Mouse (Mus musculus): Measurements from ENCODE around the gene Ifnl3. TPM values are rescaled to one million over a fixed set of nuclear protein-coding genes. Genes with fewer than 3 reads are reported as not detected.

Gene Ifnl3
- polyA plus RNA-seq, 1 experiment from 2014 or later: not detected

- peak within 1 kb of the TSS; percentile 54; the same call in 1 of the 2 replicates for H3K9ac ChIP-seq
- no peaks in the 10 kb centered on the region for H3K36me3 ChIP-seq
- H3K4me1 ChIP-seq: peaks cover 18% of the 10 kb centered on the region
- H3K27me3 ChIP-seq (replicated peaks): peaks cover 64% of the 10 kb centered on the region
- H3K4me2 ChIP-seq: peak within 1 kb of the TSS; percentile 62
- WGBS: 10% methylated on average over 5 of the region's 5 CpGs
- no peak within 1 kb of the TSS for H3K27ac ChIP-seq (replicated peaks)
- H3K9me3 ChIP-seq: no peaks in the 10 kb centered on the region
- ATAC-seq (ENCODE audit: extremely low read depth, insufficient number of reproducible peaks, low FRiP score, low TSS enrichment): no peak
- peak within 1 kb of the TSS; percentile 40 for H3K4me3 ChIP-seq
Measured at GRCm38 (mm10) chr7:28547154-28547553, 24.5 kb downstream of the Ifnl3 start, which contains the start of gene Nccrp1. Gene Nccrp1 (minus strand): TSS chr7:28547254.

GRCm38 (mm10) chr7:28547628-28548027 is 25.0 kb downstream of the Ifnl3 start:
- Histone ChIP-seq H3K4me1 (peaks cover 18% of the 10 kb centered on the region), H3K4me2 (no peak overlapping the region), H3K4me3 (no peak overlapping the region), H3K36me3 (no peaks in the 10 kb centered on the region), H3K9me3 (no peaks in the 10 kb centered on the region), H3K27me3 (replicated peaks) (peaks cover 62% of the 10 kb centered on the region), H3K27ac (replicated peaks) (no peak overlapping the region), H3K9ac (no peak overlapping the region)
- ATAC-seq (ENCODE audit: extremely low read depth, insufficient number of reproducible peaks, low FRiP score, low TSS enrichment): no peak
- 62% methylated on average over 7 of the region's 7 CpGs for WGBS

- 85% methylated on average over 6 of the region's 6 CpGs for WGBS
- H3K4me2 ChIP-seq: no peak overlapping the region
- H3K9me3 ChIP-seq: no peaks in the 10 kb centered on the region
- H3K27ac ChIP-seq (replicated peaks): no peak overlapping the region
- peaks cover 7% of the 10 kb centered on the region for H3K27me3 ChIP-seq (replicated peaks)
- H3K9ac ChIP-seq: no peak overlapping the region
- no peaks in the 10 kb centered on the region for H3K36me3 ChIP-seq
- no peak for ATAC-seq (ENCODE audit: extremely low read depth, insufficient number of reproducible peaks, low FRiP score, low TSS enrichment)
- peaks cover 22% of the 10 kb centered on the region for H3K4me1 ChIP-seq
- H3K4me3 ChIP-seq: no peak overlapping the region
Measured at GRCm38 (mm10) chr7:28553076-28553475, 30.4 kb downstream of the Ifnl3 start.

DNA sequence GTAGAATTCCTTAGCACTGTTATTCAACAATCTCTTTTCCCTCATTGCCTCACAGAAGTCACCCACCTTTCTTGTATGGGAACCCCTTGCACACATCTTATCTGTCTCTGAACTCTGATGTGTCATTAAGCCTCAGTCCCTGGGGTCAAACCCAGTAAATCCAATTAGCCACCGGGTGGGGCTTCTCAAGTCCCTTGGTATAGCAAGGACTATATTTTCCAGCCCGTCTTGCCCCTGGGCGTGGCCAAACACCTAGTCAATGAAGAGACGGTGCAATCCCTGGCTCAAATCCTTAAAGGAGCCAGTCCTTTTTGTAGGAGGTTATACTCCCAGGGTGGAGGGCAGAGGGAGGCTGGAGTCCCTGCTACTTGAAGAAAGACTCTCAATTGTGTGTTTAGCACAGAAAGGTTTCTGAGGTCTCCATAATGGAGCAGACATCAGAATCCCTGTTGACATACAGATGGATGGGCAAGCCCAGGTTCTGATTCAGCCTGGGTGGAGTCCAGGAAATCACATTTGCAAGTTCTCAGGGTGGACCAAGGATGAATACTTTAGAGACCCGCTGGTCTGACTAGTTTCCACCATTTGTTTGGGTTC is 33.4 kb downstream of the Ifnl3 start:
- WGBS: 15% methylated on average over 5 of the region's 5 CpGs
- Histone ChIP-seq H3K4me1 (peaks cover 32% of the 10 kb centered on the region), H3K27ac (replicated peaks) (no peak overlapping the region), H3K9ac (no peak overlapping the region), H3K4me2 (no peak overlapping the region), H3K27me3 (replicated peaks) (no peaks in the 10 kb centered on the region), H3K9me3 (no peaks in the 10 kb centered on the region), H3K4me3 (no peak overlapping the region), H3K36me3 (peaks cover 28% of the 10 kb centered on the region)
- ATAC-seq (ENCODE audit: extremely low read depth, insufficient number of reproducible peaks, low FRiP score, low TSS enrichment): no peak

- ATAC-seq (ENCODE audit: extremely low read depth, insufficient number of reproducible peaks, low FRiP score, low TSS enrichment): no peak
- no peaks in the 10 kb centered on the region for H3K9me3 ChIP-seq
Measured at GRCm38 (mm10) chr7:28557069-28557468, 34.4 kb downstream of the Ifnl3 start.

GRCm38 (mm10) chr7:28557708-28558107 is 35.1 kb downstream of the Ifnl3 start:
- Histone ChIP-seq H3K27me3 (replicated peaks) (no peaks in the 10 kb centered on the region), H3K27ac (replicated peaks) (no peak overlapping the region), H3K4me2 (no peak overlapping the region), H3K4me1 (peaks cover 32% of the 10 kb centered on the region), H3K4me3 (no peak overlapping the region), H3K9ac (peak overlapping the region; percentile 56; the same call in 1 of the 2 replicates), H3K36me3 (peaks cover 44% of the 10 kb centered on the region), H3K9me3 (no peaks in the 10 kb centered on the region)
- 29% methylated on average over 6 of the region's 6 CpGs for WGBS
- ATAC-seq (ENCODE audit: extremely low read depth, insufficient number of reproducible peaks, low FRiP score, low TSS enrichment): no peak

More at GRCm38 (mm10) chr7:28557069-28557468, 34.4 kb downstream of the Ifnl3 start:
- no peaks in the 10 kb centered on the region for H3K27me3 ChIP-seq (replicated peaks)
- H3K4me2 ChIP-seq: no peak overlapping the region
- peaks cover 38% of the 10 kb centered on the region for H3K36me3 ChIP-seq
- H3K9ac ChIP-seq: no peak overlapping the region
- WGBS: 64% methylated on average over 5 of the region's 5 CpGs
- no peak overlapping the region for H3K4me3 ChIP-seq
- no peak overlapping the region for H3K27ac ChIP-seq (replicated peaks)
- H3K4me1 ChIP-seq: peaks cover 32% of the 10 kb centered on the region

DNA sequence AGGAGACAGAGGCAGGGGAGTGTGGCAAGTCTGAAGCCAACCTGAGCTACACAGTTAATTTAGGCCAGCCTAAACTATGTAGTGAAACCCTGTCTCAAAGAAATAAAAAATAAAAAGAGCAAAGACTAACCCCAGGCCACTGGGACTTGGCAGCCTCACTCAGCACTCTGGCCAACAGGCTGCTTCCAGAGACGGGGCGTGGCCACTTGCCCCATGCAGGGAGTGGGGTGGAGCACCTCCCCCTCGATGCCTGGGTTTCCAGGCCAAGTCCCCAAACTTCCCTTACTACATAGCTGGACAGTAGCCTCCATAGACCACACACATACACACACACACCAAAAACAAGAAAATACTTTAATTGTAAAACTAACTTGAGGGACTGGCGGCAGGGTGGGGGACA is 35.9 kb downstream of the Ifnl3 start:
- H3K4me3 ChIP-seq: no peak overlapping the region
- peaks cover 32% of the 10 kb centered on the region for H3K4me1 ChIP-seq
- H3K9me3 ChIP-seq: no peaks in the 10 kb centered on the region
- H3K27ac ChIP-seq (replicated peaks): no peak overlapping the region
- 46% methylated on average over 4 of the region's 4 CpGs for WGBS
- H3K36me3 ChIP-seq: peaks cover 52% of the 10 kb centered on the region
- H3K9ac ChIP-seq: no peak overlapping the region
- no peaks in the 10 kb centered on the region for H3K27me3 ChIP-seq (replicated peaks)
- ATAC-seq (ENCODE audit: extremely low read depth, insufficient number of reproducible peaks, low FRiP score, low TSS enrichment): no peak
- H3K4me2 ChIP-seq: no peak overlapping the region

GRCm38 (mm10) chr7:28560856-28561255 is 38.2 kb downstream of the Ifnl3 start:
- ATAC-seq (ENCODE audit: extremely low read depth, insufficient number of reproducible peaks, low FRiP score, low TSS enrichment): no peak
- H3K4me3 ChIP-seq: no peak overlapping the region
- H3K9me3 ChIP-seq: no peaks in the 10 kb centered on the region
- no peak overlapping the region for H3K4me2 ChIP-seq
- 89% methylated on average over 10 of the region's 10 CpGs for WGBS
- H3K36me3 ChIP-seq: peaks cover 76% of the 10 kb centered on the region
- no peak overlapping the region for H3K9ac ChIP-seq
- H3K27me3 ChIP-seq (replicated peaks): no peaks in the 10 kb centered on the region
- H3K4me1 ChIP-seq: peaks cover 27% of the 10 kb centered on the region
- H3K27ac ChIP-seq (replicated peaks): no peak overlapping the region

DNA sequence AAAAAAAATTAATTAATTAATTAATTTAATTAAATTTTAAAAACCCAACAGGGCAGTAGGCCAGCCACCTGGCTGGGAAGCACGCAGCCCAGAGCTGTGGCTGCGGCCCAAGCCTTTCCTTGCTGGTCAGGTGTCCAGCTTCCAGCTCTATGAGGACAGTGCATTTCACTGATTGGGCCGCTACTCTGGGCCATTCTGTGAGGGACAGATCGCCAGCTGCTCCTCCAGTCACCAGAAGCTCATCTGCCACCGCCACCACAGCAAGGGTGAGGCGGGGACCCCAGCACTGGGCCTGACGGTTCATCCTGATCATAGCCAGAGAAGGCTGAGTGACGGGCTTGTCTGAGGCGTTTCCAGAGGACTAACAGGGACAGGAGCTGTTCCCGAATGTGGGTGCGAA is 39.3 kb downstream of the Ifnl3 start:
- no peak for ATAC-seq (ENCODE audit: extremely low read depth, insufficient number of reproducible peaks, low FRiP score, low TSS enrichment)
- Histone ChIP-seq H3K4me1 (peaks cover 21% of the 10 kb centered on the region), H3K4me3 (no peak overlapping the region), H3K9ac (no peak overlapping the region), H3K4me2 (no peak overlapping the region), H3K27ac (replicated peaks) (no peak overlapping the region), H3K27me3 (replicated peaks) (no peaks in the 10 kb centered on the region), H3K9me3 (no peaks in the 10 kb centered on the region), H3K36me3 (peaks cover 87% of the 10 kb centered on the region)
- WGBS: 81% methylated on average over 11 of the region's 11 CpGs

DNA sequence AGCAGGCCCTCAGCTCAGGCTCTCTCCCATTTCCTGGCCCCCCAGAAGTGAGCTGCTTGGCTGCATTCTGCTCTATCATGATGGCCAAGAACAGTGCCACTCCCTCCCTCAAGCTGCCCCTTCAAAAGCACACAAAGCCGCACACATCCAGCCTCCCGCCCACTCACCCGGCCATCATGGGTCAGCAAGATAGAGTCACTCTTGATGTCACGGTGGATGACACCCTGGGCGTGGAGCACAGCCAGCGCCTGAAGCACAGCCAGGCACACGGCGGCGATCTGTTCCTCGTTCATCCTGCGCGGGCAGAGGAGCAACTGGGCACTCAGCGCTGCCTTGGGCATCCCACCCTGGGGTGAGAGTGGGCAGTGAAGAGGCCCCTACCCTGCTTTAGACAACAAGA is 39.7 kb downstream of the Ifnl3 start:
- WGBS: 86% methylated on average over 13 of the region's 13 CpGs
- ATAC-seq (ENCODE audit: extremely low read depth, insufficient number of reproducible peaks, low FRiP score, low TSS enrichment): no peak
- no peak overlapping the region for H3K27ac ChIP-seq (replicated peaks)
- no peaks in the 10 kb centered on the region for H3K9me3 ChIP-seq
- no peak overlapping the region for H3K4me3 ChIP-seq
- no peak overlapping the region for H3K4me2 ChIP-seq
- no peak overlapping the region for H3K9ac ChIP-seq
- peaks cover 17% of the 10 kb centered on the region for H3K4me1 ChIP-seq
- H3K27me3 ChIP-seq (replicated peaks): no peaks in the 10 kb centered on the region
- H3K36me3 ChIP-seq: peaks cover 91% of the 10 kb centered on the region

- Histone ChIP-seq H3K27ac (replicated peaks) (no peak overlapping the region), H3K9me3 (no peaks in the 10 kb centered on the region), H3K36me3 (peaks cover 97% of the 10 kb centered on the region), H3K4me1 (peaks cover 11% of the 10 kb centered on the region), H3K27me3 (replicated peaks) (no peaks in the 10 kb centered on the region), H3K9ac (no peak overlapping the region), H3K4me3 (no peak overlapping the region), H3K4me2 (no peak overlapping the region)
- WGBS: 92% methylated on average over 13 of the region's 13 CpGs
- ATAC-seq (ENCODE audit: extremely low read depth, insufficient number of reproducible peaks, low FRiP score, low TSS enrichment): no peak
Measured at GRCm38 (mm10) chr7:28562951-28563350, 40.3 kb downstream of the Ifnl3 start.

DNA sequence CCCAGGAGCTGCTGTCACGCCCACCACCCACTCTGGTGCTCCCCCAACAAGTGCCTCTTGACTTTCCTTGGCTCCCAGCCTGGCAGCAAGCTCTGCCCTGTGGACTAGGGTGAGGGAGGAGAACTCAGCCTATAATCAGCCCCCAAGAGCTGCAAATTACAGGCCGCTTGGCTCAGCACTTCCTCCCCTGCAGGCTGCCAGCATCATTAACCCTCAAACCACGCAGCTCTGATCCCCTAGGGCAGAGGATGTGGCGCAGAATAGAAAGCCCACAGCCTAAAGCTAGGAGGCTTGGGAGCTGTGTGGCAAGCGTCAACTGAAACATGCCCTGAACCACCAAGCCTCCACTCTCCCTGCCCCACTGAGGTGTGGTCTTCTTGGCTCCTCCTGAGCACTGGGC is 42.8 kb downstream of the Ifnl3 start:
- Histone ChIP-seq H3K4me3 (no peak overlapping the region), H3K4me1 (peaks cover 10% of the 10 kb centered on the region), H3K27me3 (replicated peaks) (no peaks in the 10 kb centered on the region), H3K4me2 (no peak overlapping the region), H3K9me3 (no peaks in the 10 kb centered on the region), H3K36me3 (peaks cover 89% of the 10 kb centered on the region), H3K9ac (no peak overlapping the region), H3K27ac (replicated peaks) (no peak overlapping the region)
- no peak for ATAC-seq (ENCODE audit: extremely low read depth, insufficient number of reproducible peaks, low FRiP score, low TSS enrichment)
- WGBS: 77% methylated on average over 5 of the region's 5 CpGs

Measured in heart, embryonic 13.5 days (tissue).